Comparison of ENCODE assay signal across 8 mouse cellular contexts in the genomic region with DNA sequence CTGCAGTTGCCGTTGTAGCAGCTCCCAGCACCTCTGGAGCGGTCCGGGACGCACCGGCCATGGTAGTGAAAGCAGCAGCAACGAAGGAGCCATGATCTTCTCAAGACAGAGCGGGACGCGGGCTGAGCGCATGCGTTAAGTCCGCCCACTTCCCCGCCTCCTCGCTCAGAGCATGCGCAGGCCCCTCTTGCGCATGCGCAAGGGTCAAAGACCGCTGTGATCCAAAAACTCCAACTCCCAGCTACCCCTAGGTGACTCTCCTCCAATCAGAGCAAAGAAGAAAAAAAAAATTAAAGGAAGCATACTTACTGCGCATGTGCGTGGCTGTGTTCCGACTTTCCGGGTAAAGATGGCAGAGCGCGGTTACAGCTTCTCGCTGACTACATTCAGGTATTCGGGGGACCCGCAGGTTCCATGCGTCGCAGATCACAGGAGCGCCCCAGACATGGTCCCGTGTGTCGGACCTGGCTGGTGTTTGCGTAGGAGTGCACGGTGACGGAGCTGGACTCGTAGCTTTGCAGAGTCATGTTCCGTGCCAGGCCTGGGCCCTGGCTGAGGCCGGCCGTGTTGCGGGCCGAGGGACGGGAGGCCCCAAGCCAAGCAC. TPM values are rescaled to one million over a fixed set of nuclear protein-coding genes. Genes with fewer than 3 reads are reported as not detected.
DNase-seq lines count a peak whose midpoint lies in the region; ATAC-seq and TF ChIP-seq lines count a peak whose summit lies in the region.

TSS of gene Mrpl32 (minus strand) at position 240 of the 604 bp plus-strand sequence.
TSS of gene Psma2 (plus strand) at position 315 of the 604 bp plus-strand sequence.

- H3K4me2 ChIP-seq in heart, embryonic 12.5 days, result peak within 1 kb of the TSS; percentile 76
- peak within 1 kb of the TSS; percentile 63 for H3K4me2 ChIP-seq in kidney, postnatal 0 days (ENCODE audit: low read length)
- peak within 1 kb of the TSS; percentile 70 for H3K4me2 ChIP-seq in liver, embryonic 11.5 days
- H3K4me2 ChIP-seq in stomach, embryonic 14.5 days (replicated peaks; ENCODE audit: low read depth, low read length), result peak within 1 kb of the TSS; percentile 63

- DNase-seq in CD4-positive helper T cell, adult 2 months (ENCODE audit: low read depth, low spot score), result peak; percentile 100
- DNase-seq in brain, embryonic 18.5 days (ENCODE audit: low read depth, low spot score), result peak; percentile 98
- DNase-seq in kidney, postnatal 0 days (ENCODE audit: low spot score), result peak; percentile 100
- peak; percentile 94 for DNase-seq in liver, embryonic 11.5 days (ENCODE audit: low spot score)
- DNase-seq in naive thymus-derived CD4-positive, alpha-beta T cell, adult 2 months (ENCODE audit: low read depth), result peak; percentile 100

- H3K4me1 ChIP-seq in heart, embryonic 12.5 days (replicated peaks), result peaks cover 14% of the 10 kb centered on the region
- H3K4me1 ChIP-seq in kidney, postnatal 0 days (replicated peaks; ENCODE audit: insufficient read depth, low read length), result no peaks in the 10 kb centered on the region; the same call in 1 of the 2 replicates
- no peaks in the 10 kb centered on the region; the same call in 1 of the 2 replicates for H3K4me1 ChIP-seq in liver, embryonic 11.5 days (replicated peaks; ENCODE audit: control insufficient read depth, insufficient read depth, low read length)
- no peaks in the 10 kb centered on the region for H3K4me1 ChIP-seq in stomach, embryonic 14.5 days (ENCODE audit: control insufficient read depth, insufficient read depth, low read length)

- peak within 1 kb of the TSS; percentile 69 for H3K27ac ChIP-seq in heart, embryonic 12.5 days (ENCODE audit: poor library complexity, severe bottlenecking)
- H3K27ac ChIP-seq in kidney, postnatal 0 days, result peak within 1 kb of the TSS; percentile 66
- peak within 1 kb of the TSS; percentile 50; the same call in 1 of the 2 replicates for H3K27ac ChIP-seq in liver, embryonic 11.5 days (ENCODE audit: low read depth, low read length)
- peak within 1 kb of the TSS; percentile 52; the same call in 1 of the 2 replicates for H3K27ac ChIP-seq in stomach, embryonic 14.5 days (ENCODE audit: low read length)

- TF ChIP-seq CTCF in kidney, postnatal 0 days (IDR thresholded peaks at IDR 0.05; ENCODE audit: low read depth), result no peak

- H3K27me3 ChIP-seq in heart, embryonic 12.5 days (replicated peaks), result no peaks in the 10 kb centered on the region
- no peaks in the 10 kb centered on the region for H3K27me3 ChIP-seq in kidney, postnatal 0 days (ENCODE audit: insufficient read depth, low read length)
- H3K27me3 ChIP-seq in liver, embryonic 11.5 days (replicated peaks; ENCODE audit: control insufficient read depth, insufficient read depth, low read length), result no peaks in the 10 kb centered on the region
- no peaks in the 10 kb centered on the region for H3K27me3 ChIP-seq in stomach, embryonic 14.5 days (ENCODE audit: control insufficient read depth, insufficient read depth, low read length)

- H3K36me3 ChIP-seq in heart, embryonic 12.5 days, result peaks cover 34% of the 10 kb centered on the region
- peaks cover 11% of the 10 kb centered on the region; the same call in 1 of the 2 replicates for H3K36me3 ChIP-seq in kidney, postnatal 0 days (ENCODE audit: insufficient read depth, low read length)
- H3K36me3 ChIP-seq in liver, embryonic 11.5 days (ENCODE audit: control insufficient read depth, insufficient read depth, low read length), result peaks cover 13% of the 10 kb centered on the region; the same call in 1 of the 2 replicates
- H3K36me3 ChIP-seq in stomach, embryonic 14.5 days (ENCODE audit: control insufficient read depth, insufficient read depth, low read length), result peaks cover 18% of the 10 kb centered on the region

- H3K9ac ChIP-seq in heart, embryonic 12.5 days, result peak within 1 kb of the TSS; percentile 95
- H3K9ac ChIP-seq in kidney, postnatal 0 days (ENCODE audit: low read depth, low read length), result peak within 1 kb of the TSS; percentile 79
- peak within 1 kb of the TSS; percentile 87 for H3K9ac ChIP-seq in liver, embryonic 11.5 days (ENCODE audit: low read depth, low read length)
- H3K9ac ChIP-seq in stomach, embryonic 14.5 days (replicated peaks; ENCODE audit: low read depth, low read length), result peak within 1 kb of the TSS; percentile 89

- ATAC-seq in erythroid progenitor cell, adult 5-6 weeks (replicated peaks; ENCODE audit: low FRiP score, poor library complexity, severe bottlenecking), result peak; percentile 97
- peak; percentile 98 for ATAC-seq in heart, embryonic 12.5 days (ENCODE audit: insufficient number of reproducible peaks, low FRiP score)
- ATAC-seq in kidney, postnatal 0 days (replicated peaks; ENCODE audit: low FRiP score, low read depth), result peak; percentile 99
- peak; percentile 96 for ATAC-seq in liver, embryonic 11.5 days (replicated peaks; ENCODE audit: low FRiP score)
- peak; percentile 98 for ATAC-seq in stomach, embryonic 14.5 days (ENCODE audit: insufficient number of reproducible peaks, insufficient read depth, low FRiP score, low read depth)

- H3K9me3 ChIP-seq in heart, embryonic 12.5 days (replicated peaks), result no peaks in the 10 kb centered on the region
- H3K9me3 ChIP-seq in kidney, postnatal 0 days (replicated peaks; ENCODE audit: low read length), result no peaks in the 10 kb centered on the region
- H3K9me3 ChIP-seq in liver, embryonic 11.5 days (ENCODE audit: control insufficient read depth, low read length), result no peaks in the 10 kb centered on the region
- H3K9me3 ChIP-seq in stomach, embryonic 14.5 days (ENCODE audit: control insufficient read depth, low read depth, low read length), result no peaks in the 10 kb centered on the region

- H3K4me3 ChIP-seq in heart, embryonic 12.5 days, result peak within 1 kb of the TSS; percentile 96
- peak within 1 kb of the TSS; percentile 91 for H3K4me3 ChIP-seq in kidney, postnatal 0 days (replicated peaks; ENCODE audit: low read depth, low read length)
- H3K4me3 ChIP-seq in liver, embryonic 11.5 days (ENCODE audit: low read depth, low read length), result peak within 1 kb of the TSS; percentile 85
- peak within 1 kb of the TSS; percentile 93 for H3K4me3 ChIP-seq in stomach, embryonic 14.5 days (ENCODE audit: low read depth, low read length)

- WGBS in heart, embryonic 12.5 days, result under 1% methylated on average over 42 of the region's 42 CpGs
- WGBS in kidney, postnatal 0 days, result under 1% methylated on average over 42 of the region's 42 CpGs
- WGBS in liver, embryonic 11.5 days, result under 1% methylated on average over 42 of the region's 42 CpGs
- WGBS in stomach, embryonic 14.5 days, result under 1% methylated on average over 42 of the region's 42 CpGs

RNA-seq across cellular contexts. Expression of gene Mrpl32, which starts in this region (rescaled TPM):
- total RNA-seq in erythroid progenitor cell, adult 5-6 weeks (2015; ENCODE audit: low replicate concordance), result 10.1 and 50.5 TPM in 2 replicates
- 18.2 and 37.0 TPM in 2 replicates for total RNA-seq in erythroid progenitor cell, adult 5-6 weeks (2017; ENCODE audit: low replicate concordance)
- polyA plus RNA-seq in heart, embryonic 12.5 days (2016; fragmentation: Nextera tagmentation; extraction: Ambion mirVana), result 106 and 120 TPM in 2 replicates
- polyA plus RNA-seq in kidney, postnatal 0 days (2015; fragmentation: Nextera tagmentation; extraction: Ambion mirVana), result 151 and 152 TPM in 2 replicates
- 141 TPM in 2 replicates for polyA plus RNA-seq in liver, embryonic 11.5 days (2014; fragmentation: Nextera tagmentation; extraction: Ambion mirVana)
- 114 and 120 TPM in 2 replicates for polyA plus RNA-seq in stomach, embryonic 14.5 days (2014; fragmentation: Nextera tagmentation; extraction: Ambion mirVana)

RNA-seq across cellular contexts. Expression of gene Psma2, which starts in this region (rescaled TPM):
- total RNA-seq in erythroid progenitor cell, adult 5-6 weeks (2015; ENCODE audit: low replicate concordance), result 62.0 and 77.1 TPM in 2 replicates
- total RNA-seq in erythroid progenitor cell, adult 5-6 weeks (2017; ENCODE audit: low replicate concordance), result 24.4 and 53.7 TPM in 2 replicates
- polyA plus RNA-seq in heart, embryonic 12.5 days (2016; fragmentation: Nextera tagmentation; extraction: Ambion mirVana), result 132 and 137 TPM in 2 replicates
- 197 and 208 TPM in 2 replicates for polyA plus RNA-seq in kidney, postnatal 0 days (2015; fragmentation: Nextera tagmentation; extraction: Ambion mirVana)
- polyA plus RNA-seq in liver, embryonic 11.5 days (2014; fragmentation: Nextera tagmentation; extraction: Ambion mirVana), result 228 and 231 TPM in 2 replicates
- polyA plus RNA-seq in stomach, embryonic 14.5 days (2014; fragmentation: Nextera tagmentation; extraction: Ambion mirVana), result 185 and 191 TPM in 2 replicates

Comparison
In these comparisons a context has a peak if more than half of its experiments do, and no peak if none do; other contexts are left out.
1. Peak in every context shown above with its lines: DNase-seq, ATAC-seq, H3K4me3 ChIP-seq and H3K27ac ChIP-seq.